Mouse (Mus musculus) embryonic facial prominence, embryonic 13.5 days (tissue): ENCODE measurements at regions not wholly inside any gene's neighbourhood (a gene's known extent, or its start where the extent isn't known, plus 50 kb on each side); places are given as distances from the start of the nearest gene placed in this dataset.

Experiments
- ATAC-seq: fragments of 200-750 bp; cut with Nextera tagmentation; 2 replicates; pipeline ENCODE4 v1.8.0; 2017; ENCODE audit warnings: low read depth; ENCODE audit not compliant: insufficient number of reproducible peaks, insufficient read depth, low FRiP score, low TSS enrichment
- H3K27ac ChIP-seq: fragments of 300-500 bp; sonication (generic); 2 replicates; pipeline ENCODE4 v1.5.1; 2015; ENCODE audit warnings: moderate library complexity, mild to moderate bottlenecking, inconsistent platforms
- H3K27me3 ChIP-seq: fragments of 300-500 bp; sonication (generic); 2 replicates; pipeline ENCODE4 v1.6.1; 2015; ENCODE audit warnings: mild to moderate bottlenecking, inconsistent platforms
- H3K36me3 ChIP-seq: fragments of 300-500 bp; sonication (generic); 2 replicates; pipeline ENCODE4 v1.6.1; 2015; ENCODE audit warnings: mild to moderate bottlenecking, inconsistent platforms
- H3K4me1 ChIP-seq: fragments of 300-500 bp; sonication (generic); 2 replicates; pipeline ENCODE4 v1.6.1; 2015; ENCODE audit warnings: inconsistent platforms
- H3K4me2 ChIP-seq: fragments of 300-500 bp; sonication (generic); 2 replicates; pipeline ENCODE4 v1.6.1; 2015; ENCODE audit warnings: moderate library complexity, mild to moderate bottlenecking, inconsistent platforms
- H3K4me3 ChIP-seq: fragments of 300-500 bp; sonication (generic); 2 replicates; pipeline ENCODE4 v1.5.1; 2015; ENCODE audit warnings: mild to moderate bottlenecking, inconsistent platforms
- H3K9ac ChIP-seq: fragments of 300-500 bp; sonication (generic); 2 replicates; pipeline ENCODE4 v1.6.1; 2015; ENCODE audit warnings: mild to moderate bottlenecking, inconsistent platforms
- H3K9me3 ChIP-seq: fragments of 300-500 bp; sonication (generic); 2 replicates; pipeline ENCODE4 v1.6.1; 2016; ENCODE audit warnings: inconsistent platforms
- WGBS: fragments of 180-500 bp; shearing (Covaris S2); methylation state at CpG from one replicate; pipeline ENCODE4 v1.1.7; 2015; ENCODE audit warnings: mixed read lengths; 5-methylcytosine and 5-hydroxymethylcytosine counted together

DNA sequence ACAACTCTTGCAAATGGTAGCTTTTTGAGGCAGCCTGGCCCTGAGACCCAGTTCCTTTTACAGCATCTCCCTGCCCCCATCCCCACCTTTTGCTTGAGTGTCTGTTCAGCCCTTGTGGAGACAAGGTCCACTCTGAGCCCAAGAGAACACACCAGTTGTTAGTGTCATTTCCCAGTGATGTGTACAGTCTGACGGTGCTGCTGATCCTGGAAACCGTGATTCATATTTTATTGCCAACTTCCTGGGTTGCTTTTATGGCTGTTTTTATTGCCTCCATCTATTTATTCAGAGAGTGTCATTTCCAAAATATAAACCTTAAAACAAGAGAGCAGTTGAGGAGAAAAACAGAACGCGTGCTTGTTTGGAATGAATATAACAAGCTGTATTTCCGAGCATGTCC is 309.6 kb upstream of the Isl1 start:
- Histone ChIP-seq H3K9me3 (no peaks in the 10 kb centered on the region), H3K36me3 (no peaks in the 10 kb centered on the region), H3K27ac (no peak overlapping the region), H3K27me3 (no peaks in the 10 kb centered on the region), H3K4me1 (no peaks in the 10 kb centered on the region), H3K4me2 (no peak overlapping the region), H3K4me3 (no peak overlapping the region), H3K9ac (no peak overlapping the region)
- no peak for ATAC-seq
- WGBS, result 91% methylated on average over 5 of the region's 5 CpGs

DNA sequence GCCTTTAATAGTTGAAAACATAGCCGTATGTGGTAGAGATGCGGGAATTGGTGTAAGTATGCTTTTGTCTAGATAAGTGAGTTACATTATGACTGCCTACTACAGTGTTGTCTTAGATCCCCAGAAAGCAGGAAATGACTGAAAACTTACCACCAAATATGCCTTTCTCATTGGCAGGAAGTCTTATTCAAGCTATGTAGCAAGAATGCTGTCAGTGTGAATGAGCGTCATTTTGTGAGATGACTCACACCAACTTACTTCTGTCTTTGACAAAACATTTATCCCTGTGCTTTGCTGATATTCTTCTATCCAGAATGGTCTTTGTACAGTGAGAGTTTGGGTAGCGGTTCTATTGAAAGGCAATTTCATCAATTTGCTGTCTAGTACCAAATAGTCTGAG is 286.9 kb upstream of the Isl1 start:
- WGBS, result 91% methylated on average over 4 of the region's 4 CpGs
- Histone ChIP-seq H3K36me3 (no peaks in the 10 kb centered on the region), H3K9me3 (no peaks in the 10 kb centered on the region), H3K27me3 (no peaks in the 10 kb centered on the region), H3K9ac (no peak overlapping the region), H3K27ac (no peak overlapping the region), H3K4me1 (no peaks in the 10 kb centered on the region), H3K4me3 (no peak overlapping the region), H3K4me2 (no peak overlapping the region)
- ATAC-seq, result no peak

DNA sequence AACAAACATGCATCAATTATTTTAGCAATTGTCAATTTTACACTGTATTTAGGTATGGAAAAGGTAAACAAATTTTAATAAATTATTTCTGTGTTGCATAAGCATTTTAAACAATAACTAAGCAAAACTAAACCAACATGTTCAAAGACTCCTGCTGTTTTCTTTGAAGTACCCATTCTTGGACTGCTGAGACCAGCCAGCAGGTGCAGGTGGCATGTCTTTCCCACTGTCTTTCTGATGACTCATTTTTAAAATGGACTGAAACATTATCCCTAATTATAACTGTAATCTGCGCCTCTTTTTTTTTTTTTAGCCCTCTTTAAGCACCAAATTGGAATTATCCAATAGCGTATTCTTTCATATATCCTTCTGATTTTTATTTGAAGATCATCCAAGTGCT is 286.0 kb upstream of the Isl1 start:
- Histone ChIP-seq H3K27ac (no peak overlapping the region), H3K9ac (no peak overlapping the region), H3K4me2 (no peak overlapping the region), H3K36me3 (no peaks in the 10 kb centered on the region), H3K9me3 (no peaks in the 10 kb centered on the region), H3K27me3 (no peaks in the 10 kb centered on the region), H3K4me3 (no peak overlapping the region), H3K4me1 (no peaks in the 10 kb centered on the region)
- ATAC-seq, result no peak
- 80% methylated on average over 2 of the region's 2 CpGs for WGBS

DNA sequence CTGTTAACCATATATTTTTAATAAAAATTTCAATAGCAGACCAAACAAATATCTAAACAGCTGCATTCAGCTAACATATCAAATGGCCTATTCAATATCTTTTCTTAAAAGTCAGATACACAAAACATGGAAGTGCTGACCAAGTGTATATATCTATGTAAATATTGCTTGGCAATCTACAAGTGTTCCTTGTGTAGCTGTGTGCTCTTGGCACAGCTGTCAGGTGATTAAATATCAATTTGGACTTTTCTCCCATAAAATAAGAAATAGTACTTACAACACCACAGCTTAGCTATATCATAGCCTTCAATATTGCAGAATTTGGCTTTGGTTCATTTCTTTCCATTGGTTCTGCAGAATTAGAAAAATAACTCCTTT is 266.5 kb upstream of the Isl1 start:
- Histone ChIP-seq H3K9ac (no peak overlapping the region), H3K4me3 (no peak overlapping the region), H3K27me3 (no peaks in the 10 kb centered on the region), H3K27ac (no peak overlapping the region), H3K36me3 (no peaks in the 10 kb centered on the region), H3K4me2 (no peak overlapping the region), H3K9me3 (no peaks in the 10 kb centered on the region), H3K4me1 (no peaks in the 10 kb centered on the region)
- ATAC-seq, result no peak

DNA sequence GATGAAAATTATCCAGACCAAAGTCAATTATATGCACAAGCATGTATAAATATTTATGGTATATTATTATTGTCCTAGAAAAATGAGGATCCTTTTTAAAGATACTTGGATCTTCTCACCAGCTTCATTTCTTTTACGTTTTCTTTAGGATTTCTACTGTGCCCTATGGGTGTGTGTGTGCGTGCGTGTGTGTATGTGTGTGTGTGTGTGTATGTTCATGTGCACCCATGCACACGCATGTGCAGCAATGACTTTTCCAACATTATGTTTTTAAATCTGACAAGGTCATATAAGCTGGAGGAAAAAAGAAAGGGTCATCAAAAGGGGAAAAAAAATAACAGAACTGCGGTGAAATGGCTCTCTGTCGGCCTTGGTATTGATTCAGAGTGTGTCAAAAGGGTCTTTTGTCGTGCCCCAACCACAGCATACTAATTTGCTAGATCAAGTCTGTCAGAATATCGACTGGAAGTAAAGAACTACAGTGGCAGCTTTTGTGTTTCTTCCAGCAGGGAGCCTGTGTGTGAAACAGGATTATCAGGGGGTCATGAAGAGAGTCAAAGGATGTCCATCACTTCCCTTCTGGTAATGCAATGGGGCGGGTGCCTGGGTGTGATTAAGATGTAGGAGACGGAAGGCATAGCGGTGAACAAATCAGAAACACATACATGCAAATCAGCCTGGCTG is 265.9 kb upstream of the Isl1 start:
- Histone ChIP-seq H3K4me3 (no peak overlapping the region), H3K4me1 (no peaks in the 10 kb centered on the region), H3K9ac (no peak overlapping the region), H3K36me3 (no peaks in the 10 kb centered on the region), H3K9me3 (no peaks in the 10 kb centered on the region), H3K27me3 (no peaks in the 10 kb centered on the region), H3K27ac (no peak overlapping the region), H3K4me2 (no peak overlapping the region)
- 29% methylated on average over 11 of the region's 11 CpGs for WGBS
- ATAC-seq, result no peak

DNA sequence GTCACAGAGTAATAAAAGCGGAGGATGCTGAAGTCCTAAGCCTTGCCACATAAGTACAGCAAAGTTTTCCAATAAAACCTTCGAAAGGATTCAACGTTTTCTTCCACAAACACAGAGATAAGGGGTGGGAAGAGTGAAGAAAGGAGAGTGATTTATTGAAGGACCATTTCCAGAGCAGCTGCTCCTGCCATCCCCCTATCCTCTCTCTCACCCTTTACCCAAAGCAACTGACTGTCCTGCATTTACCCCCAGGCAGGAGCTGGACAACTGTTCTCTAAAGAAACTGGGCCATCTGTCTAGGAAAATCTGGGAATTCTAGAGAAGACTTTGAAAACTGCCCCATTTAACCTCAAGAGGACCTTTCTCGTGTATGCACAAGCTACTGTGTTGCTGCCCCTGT is 245.6 kb upstream of the Isl1 start:
- H3K4me1 ChIP-seq, result no peaks in the 10 kb centered on the region
- H3K4me3 ChIP-seq, result no peak overlapping the region
- no peak overlapping the region for H3K9ac ChIP-seq
- H3K4me2 ChIP-seq, result no peak overlapping the region
- 56% methylated on average over 4 of the region's 4 CpGs for WGBS
- no peaks in the 10 kb centered on the region for H3K27me3 ChIP-seq
- no peak for ATAC-seq
- H3K9me3 ChIP-seq, result no peaks in the 10 kb centered on the region
- H3K27ac ChIP-seq, result no peak overlapping the region
- no peaks in the 10 kb centered on the region for H3K36me3 ChIP-seq

DNA sequence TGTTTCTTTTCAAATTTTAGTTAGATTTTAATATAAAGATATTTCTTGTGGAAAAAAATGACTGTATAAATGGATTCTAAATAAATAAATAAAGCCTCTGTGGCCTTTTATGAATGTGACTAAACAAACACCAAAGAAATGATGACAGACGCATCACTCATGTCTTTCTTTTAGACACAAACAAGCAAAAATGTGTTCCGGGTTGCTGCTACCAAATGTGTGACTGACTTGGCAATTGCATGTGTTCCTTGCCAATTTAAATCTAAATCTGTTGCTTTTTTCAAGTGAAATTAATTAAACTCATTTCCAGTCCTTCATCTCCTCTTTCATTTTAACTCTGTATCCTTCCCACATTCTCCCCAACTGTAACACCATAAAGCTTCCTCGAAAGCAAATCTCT is 225.7 kb upstream of the Isl1 start:
- no peak for ATAC-seq

DNA sequence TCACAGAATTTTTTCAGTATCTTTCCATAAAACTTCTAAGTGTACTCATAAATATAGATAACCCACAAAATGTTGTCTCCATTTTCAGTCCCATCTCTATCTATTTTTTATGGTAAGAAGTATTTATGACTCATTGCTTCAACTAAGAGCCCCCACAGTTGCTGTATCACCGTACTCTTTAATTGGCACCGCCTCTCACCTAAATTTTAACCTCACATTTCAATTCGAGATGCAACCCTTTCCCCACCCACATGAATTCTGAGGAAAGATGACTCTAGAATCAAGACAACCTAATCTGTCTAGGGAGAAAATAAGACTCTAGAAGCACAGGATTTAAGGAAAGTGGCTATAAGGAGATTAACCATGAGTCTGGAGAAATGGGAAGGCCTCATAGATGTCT is 223.7 kb upstream of the Isl1 start:
- no peaks in the 10 kb centered on the region for H3K4me1 ChIP-seq
- H3K9me3 ChIP-seq, result no peaks in the 10 kb centered on the region
- H3K36me3 ChIP-seq, result no peaks in the 10 kb centered on the region
- ATAC-seq, result no peak
- H3K4me3 ChIP-seq, result no peak overlapping the region
- no peak overlapping the region for H3K4me2 ChIP-seq
- WGBS, result 82% methylated on average over 3 of the region's 3 CpGs
- H3K27me3 ChIP-seq, result no peaks in the 10 kb centered on the region
- no peak overlapping the region for H3K27ac ChIP-seq
- no peak overlapping the region for H3K9ac ChIP-seq

More for the DNA sequence above, 225.7 kb upstream of the Isl1 start:
- Histone ChIP-seq H3K9me3 (no peaks in the 10 kb centered on the region), H3K36me3 (no peaks in the 10 kb centered on the region), H3K4me3 (no peak overlapping the region), H3K4me1 (no peaks in the 10 kb centered on the region), H3K9ac (no peak overlapping the region), H3K27me3 (no peaks in the 10 kb centered on the region), H3K27ac (no peak overlapping the region), H3K4me2 (no peak overlapping the region)
- WGBS, result 88% methylated on average over 3 of the region's 3 CpGs

DNA sequence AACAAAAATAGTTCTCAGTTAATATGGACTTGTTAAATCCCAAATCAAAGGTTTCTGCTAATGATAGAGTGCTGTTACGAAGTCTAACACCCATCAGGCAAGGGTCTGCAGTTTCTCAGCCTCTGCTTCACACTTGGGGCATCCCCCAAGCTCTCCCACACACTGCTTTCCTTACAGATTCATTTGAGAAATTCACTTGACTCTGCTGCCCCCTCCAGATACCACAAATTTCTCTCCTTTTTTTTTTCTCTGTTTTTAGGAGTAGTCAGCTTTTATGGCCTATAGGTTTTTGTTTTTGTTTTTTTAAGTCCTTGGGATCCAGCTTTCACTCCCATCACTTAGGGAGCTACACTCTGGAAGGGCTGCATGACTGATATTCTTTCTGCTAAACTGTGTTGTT is 218.8 kb upstream of the Isl1 start:
- H3K9ac ChIP-seq, result no peak overlapping the region
- H3K9me3 ChIP-seq, result no peaks in the 10 kb centered on the region
- no peak overlapping the region for H3K4me2 ChIP-seq
- 0 out of 2 replicates have a peak, but pooled peaks cover 3% of the 10 kb centered on the region for H3K4me1 ChIP-seq
- WGBS, result 60% methylated on average over 1 of the region's 1 CpGs
- no peak overlapping the region for H3K27ac ChIP-seq
- no peaks in the 10 kb centered on the region for H3K36me3 ChIP-seq
- no peak overlapping the region for H3K4me3 ChIP-seq
- no peaks in the 10 kb centered on the region for H3K27me3 ChIP-seq
- ATAC-seq, result no peak

DNA sequence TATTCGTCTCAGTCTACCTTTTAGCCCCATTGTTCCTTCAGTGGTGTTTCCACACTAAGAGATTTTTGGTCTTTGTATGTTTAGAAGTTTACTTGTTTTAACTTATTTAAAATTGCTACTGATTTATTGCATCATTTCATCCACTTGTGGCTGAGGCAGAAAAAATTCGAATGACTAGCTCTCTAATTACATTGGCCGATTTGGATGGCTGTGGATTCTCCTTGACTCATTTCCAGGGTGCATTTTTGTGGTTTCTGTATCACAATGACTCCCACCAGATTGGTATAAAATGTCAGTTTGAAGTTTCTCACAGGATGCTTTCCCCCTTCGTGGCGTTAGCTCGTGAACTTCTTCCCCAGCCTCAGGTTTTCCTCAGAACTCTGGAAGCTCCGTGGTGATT is 217.5 kb upstream of the Isl1 start:
- no peak for ATAC-seq
- no peak overlapping the region for H3K27ac ChIP-seq
- H3K4me1 ChIP-seq, result 0 out of 2 replicates have a peak, but pooled peaks cover 3% of the 10 kb centered on the region
- H3K9ac ChIP-seq, result no peak overlapping the region
- no peaks in the 10 kb centered on the region for H3K36me3 ChIP-seq
- H3K4me2 ChIP-seq, result no peak overlapping the region
- no peak overlapping the region for H3K4me3 ChIP-seq
- 36% methylated on average over 7 of the region's 7 CpGs for WGBS
- no peaks in the 10 kb centered on the region for H3K9me3 ChIP-seq
- H3K27me3 ChIP-seq, result no peaks in the 10 kb centered on the region

DNA sequence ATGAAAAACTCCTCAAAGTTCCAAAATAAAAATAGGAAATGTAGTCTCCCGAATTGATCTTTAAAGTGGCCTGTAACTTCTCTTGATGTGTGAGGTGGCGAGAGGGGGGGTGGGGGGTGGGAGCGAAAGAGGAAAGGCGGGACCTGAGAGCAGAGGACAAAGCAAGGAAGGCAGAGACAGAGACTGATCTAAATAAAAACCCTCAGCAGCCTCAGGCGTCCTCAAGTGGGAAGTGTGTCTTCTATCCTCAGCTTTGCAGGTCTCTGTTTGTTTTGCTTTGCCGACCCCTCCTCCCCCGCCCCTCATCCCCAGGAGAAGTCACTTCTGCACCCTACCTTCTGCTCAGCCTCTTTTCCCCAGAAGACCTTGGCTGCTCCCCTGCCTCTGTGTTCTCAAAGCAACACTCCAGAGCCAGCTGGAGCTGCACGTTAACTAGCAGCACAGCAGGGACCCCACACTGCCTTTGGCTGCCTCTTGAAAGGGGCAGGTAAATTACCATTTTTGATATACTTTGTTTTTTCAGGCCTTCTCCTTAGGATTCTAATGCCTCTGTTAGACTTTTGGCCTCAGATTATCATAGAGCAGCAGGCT is 214.3 kb upstream of the Isl1 start:
- Histone ChIP-seq H3K4me3 (no peak overlapping the region), H3K9ac (no peak overlapping the region), H3K36me3 (no peaks in the 10 kb centered on the region), H3K9me3 (no peaks in the 10 kb centered on the region), H3K4me2 (no peak overlapping the region), H3K27ac (no peak overlapping the region), H3K4me1 (0 out of 2 replicates have a peak, but pooled peaks cover 3% of the 10 kb centered on the region), H3K27me3 (no peaks in the 10 kb centered on the region)
- no peak for ATAC-seq
- 15% methylated on average over 8 of the region's 8 CpGs for WGBS

DNA sequence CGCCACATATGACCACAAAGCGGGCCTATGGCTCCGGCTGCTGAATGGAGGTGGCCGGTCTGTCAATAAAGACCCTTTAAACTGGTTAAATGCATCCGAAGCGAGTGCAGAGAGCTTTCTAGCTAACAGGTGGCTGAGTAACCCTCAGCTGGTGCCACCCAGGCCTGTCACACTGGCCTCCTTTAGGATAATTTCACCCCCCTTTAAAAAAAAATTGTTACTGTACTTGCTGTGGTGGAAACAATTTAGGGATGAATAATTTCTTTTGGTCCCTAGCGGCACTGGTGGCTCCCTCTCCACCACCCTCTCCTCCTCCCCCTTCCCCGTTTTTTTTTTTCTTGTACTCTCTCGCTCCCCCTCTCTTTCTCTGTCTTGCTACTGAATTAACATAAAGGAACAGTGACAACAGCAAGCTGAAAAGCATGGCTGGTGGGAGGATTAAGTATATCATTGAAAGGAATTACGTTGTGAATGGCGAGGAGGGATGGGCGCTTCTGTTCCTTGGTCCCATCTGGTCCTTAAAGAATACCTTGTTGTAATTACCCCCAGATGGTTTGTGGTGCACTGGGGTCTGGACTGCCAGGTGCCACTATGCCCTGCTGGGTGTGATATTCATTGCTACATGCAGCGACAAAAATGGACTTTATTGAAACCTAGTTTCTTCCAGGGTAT is 205.3 kb upstream of the Isl1 start:
- Histone ChIP-seq H3K27ac (no peak overlapping the region), H3K9me3 (no peaks in the 10 kb centered on the region), H3K36me3 (no peaks in the 10 kb centered on the region), H3K27me3 (peaks cover 6% of the 10 kb centered on the region; the same call in 1 of the 2 replicates), H3K9ac (0 out of 2 replicates have a peak overlapping the region, but pooled peaks have one; percentile 27), H3K4me3 (0 out of 2 replicates have a peak overlapping the region, but pooled peaks have one; percentile 9), H3K4me1 (peaks cover 9% of the 10 kb centered on the region; the same call in 1 of the 2 replicates), H3K4me2 (peak overlapping the region; percentile 47)
- 4% methylated on average over 13 of the region's 13 CpGs for WGBS
- no peak for ATAC-seq
